Mouse (Mus musculus): ENCODE measurements around the gene Kcnh1.

Gene Kcnh1

DNA sequence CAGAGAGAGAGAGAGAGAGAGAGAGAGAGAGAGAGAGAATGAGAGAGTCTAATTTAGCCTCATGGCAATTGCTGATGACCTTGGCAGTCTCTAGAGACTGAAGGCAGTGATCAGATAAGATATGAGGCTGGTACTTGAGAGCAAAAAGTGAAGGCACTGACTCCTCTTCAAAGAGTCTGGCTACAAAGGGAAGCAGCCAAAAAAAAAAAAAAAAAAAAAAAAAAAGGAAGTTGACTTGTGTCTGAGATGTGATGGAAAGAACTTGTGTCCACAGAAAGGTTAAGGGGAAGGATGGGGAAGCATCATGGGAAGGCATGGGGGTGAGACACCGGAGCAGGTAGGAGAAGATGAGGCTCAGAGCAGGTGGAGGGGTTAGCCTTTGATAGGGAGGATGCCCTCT is 75.1 kb downstream of the Kcnh1 start:
- in situ Hi-C loops (cut with MboI, MseI), result no loop called here

DNA sequence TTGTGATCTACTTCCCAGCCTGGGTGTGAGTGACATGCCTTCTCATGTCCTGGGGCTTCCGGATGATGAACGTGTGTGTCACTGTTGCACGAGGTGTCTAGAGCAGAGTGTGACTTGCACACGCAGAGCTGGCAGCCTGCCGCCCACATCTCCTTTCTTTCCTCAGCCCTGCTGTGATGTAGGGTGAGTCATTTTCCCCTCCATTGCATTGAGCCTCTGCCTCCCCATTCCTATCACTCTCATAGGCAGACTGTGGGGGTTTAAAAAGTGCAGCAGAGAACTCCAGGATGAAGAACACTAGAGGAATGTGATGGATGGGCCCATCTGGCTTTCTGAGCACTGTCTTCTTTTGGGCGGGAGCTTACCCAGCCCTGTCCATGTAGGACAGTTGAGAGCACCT is 76.4 kb downstream of the Kcnh1 start:
- in situ Hi-C loops (cut with MboI, MseI), result no loop called here

DNA sequence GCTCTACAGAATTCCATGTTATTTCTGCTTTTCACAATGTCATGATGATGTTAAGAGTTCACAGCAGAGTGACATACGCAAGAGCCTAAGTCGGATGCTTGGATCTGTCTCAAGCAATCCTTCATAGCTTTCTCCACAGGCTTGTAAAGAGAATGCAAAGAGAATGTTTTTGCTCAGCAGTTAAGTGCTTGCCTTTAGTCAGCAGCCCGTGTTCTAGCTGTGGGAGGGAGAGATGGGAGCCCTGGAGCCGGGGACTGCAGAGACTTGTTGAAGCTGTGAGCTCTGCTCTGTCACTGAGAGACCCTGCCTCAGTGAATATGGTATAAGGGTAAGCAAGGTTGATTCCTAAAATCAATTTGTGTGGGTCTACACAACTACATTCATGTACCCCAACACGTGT is 78.3 kb downstream of the Kcnh1 start:
- in situ Hi-C loops (cut with MboI, MseI), result no loop called here

DNA sequence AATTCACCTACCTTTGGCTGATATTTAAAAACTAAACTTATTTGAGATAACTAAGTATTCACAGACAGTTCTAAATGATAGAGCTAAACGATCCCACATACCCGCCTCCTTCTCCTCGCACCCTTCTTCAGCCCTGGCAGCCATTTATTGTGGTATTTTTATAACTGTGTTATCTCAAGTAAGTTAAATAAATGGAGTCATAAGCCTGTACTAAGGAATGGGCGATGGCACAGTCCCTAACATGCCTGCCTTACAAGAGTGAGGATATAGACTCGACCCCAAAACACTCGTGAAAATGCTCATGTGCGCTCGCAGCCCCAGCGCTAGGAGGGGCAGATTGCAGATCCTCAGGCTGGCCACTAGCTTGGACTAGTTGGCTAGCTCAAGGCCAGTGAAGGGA is 79.3 kb downstream of the Kcnh1 start:
- in situ Hi-C loops (cut with MboI, MseI), result no loop called here

DNA sequence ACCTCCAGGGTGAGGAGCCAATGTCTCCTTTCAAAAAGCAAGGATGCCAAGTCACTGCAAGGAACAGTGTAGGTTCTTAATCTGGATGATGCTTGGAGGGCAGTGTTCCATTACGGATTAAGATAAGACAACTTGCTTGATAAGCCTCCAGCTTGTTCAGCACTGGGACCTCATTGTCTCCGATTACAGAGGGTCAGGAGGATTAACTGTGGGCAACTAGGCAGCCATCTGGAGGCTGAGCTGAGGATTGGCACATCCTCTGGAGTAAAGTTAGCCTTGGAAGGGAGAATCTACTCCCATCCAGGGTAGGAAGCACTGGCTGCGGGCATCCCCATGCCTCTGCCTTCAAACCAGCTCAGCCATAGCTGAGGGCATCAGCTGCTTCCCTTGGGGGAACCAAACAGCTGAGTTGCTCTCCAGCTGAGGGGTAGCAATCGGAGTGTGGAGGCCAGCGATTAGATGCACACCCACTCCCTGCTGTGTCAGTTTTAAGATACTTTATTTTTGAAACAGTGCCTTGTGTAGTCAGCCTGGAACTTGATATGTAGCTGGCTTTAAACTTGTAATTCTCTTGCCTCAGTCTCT is 87.3 kb downstream of the Kcnh1 start:
- in situ Hi-C loops (cut with MboI, MseI), result no loop called here

DNA sequence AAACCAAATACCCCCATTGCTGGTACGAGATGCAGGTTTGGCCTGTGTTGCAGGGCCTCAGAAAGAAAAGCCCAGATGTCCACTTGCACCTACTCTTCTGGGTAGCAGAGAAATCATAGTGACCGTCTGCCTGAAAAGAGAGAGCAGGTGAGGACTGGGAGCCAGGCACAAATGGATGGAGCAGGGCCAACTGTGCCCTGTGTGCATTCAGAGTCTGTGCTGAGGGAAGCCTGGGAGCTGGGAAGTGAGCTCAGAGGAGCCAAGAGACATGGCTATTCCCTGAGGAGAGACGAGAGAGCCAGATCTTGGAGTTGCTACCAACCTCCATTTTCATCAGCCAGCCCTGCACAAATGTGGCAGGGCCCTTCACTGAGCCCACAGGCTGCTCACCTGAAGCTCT is 93.8 kb downstream of the Kcnh1 start:
- in situ Hi-C loops (cut with MboI, MseI), result no loop called here

DNA sequence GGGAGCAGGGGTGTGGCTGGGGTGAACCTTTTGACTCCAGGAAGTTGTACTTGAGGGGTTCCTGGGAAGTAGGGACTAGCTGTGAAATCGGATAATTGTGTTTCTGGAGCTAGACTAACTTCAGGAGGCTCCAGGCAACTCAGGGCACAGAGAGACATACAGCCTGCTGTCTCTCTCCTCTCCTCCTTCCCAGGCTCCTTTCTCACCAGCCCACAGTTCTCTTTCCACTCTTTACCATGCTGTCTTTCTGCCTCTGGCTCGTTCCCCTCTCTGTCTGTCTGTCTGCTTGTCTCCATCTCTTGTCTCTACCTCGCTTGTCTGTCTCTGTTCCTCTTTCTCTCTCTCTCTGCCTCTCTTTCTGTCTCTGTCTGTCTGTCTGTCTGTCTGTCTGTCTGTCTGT is 94.4 kb downstream of the Kcnh1 start:
- in situ Hi-C loops (cut with MboI, MseI), result no loop called here

DNA sequence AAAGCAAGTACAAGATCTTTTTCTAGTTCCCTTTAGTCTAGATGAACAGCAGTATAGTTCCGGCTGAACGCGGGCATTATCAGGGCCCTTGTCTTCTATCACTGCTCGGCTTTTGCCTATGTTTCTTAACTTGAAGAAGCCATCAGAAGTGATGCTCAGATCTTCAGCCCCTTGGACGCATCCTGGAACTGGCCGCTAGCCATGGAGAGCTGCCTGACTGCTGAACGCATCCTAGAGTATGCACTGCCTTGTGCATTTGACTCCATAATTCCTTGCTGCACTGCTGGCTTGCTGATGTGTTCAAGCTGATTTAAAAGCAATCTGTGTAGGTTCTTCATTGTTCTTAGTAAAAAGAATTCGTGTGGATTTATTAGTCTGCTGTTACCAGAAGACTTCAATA is 97.9 kb downstream of the Kcnh1 start:
- in situ Hi-C loops (cut with MboI, MseI), result no loop called here

DNA sequence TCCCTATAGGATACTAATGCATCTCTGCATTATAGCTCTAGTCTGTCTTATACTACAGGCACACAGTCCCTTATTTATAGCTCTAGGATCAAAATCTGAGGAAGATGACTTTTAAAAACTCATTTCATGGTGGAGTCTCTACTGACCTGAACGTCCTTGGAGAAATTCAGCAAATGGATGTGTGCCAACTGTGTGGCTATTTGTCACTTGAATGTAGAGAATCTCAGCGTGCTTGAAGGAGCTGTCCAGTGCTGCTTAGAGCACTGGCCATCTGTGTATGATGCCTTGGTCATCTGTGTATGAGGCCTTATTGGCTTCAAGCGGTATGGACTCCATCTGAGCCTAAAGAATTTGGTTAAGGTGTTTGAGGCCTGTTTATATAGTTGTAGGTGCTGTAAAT is 100.7 kb downstream of the Kcnh1 start:
- in situ Hi-C loops (cut with MboI, MseI), result no loop called here

DNA sequence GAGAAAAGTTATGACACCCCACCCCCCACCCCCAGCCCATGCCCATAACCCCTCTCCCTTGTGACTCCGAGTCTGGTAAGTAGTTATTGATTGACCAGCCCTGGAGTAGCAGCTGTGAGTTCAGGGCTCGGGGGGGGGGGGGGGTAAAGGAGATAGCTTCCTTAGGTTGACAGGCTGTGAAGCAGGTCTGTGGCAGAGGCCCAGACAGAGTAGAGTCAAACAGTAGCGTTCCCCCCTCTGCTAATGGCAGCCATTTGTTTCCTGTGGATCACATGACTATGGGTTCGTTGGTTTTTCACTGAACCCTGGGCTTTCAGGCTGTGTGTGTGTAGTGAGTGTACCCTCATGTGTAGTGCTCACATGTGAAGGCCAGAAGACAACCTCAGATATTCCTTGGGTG is 102.8 kb downstream of the Kcnh1 start:
- in situ Hi-C loops (cut with MboI, MseI), result no loop called here

DNA sequence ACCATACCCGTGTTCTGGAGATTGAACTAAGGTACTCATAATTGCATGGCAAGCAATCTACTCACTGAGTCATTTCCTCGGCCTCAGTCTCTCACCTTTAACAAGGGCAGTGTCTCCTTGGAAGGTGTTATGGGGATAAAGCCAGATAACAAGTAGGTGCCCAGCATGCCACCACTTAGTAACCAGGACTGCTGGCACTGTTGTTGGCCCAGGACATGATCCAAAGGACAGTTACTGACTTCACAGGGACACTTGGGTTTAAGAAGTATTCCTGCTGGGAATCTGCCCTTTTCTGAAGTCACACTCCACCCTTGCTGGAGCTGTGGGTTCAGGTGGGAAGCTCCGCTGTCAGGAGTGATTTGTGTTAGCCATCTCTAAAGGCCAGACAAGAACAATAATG is 103.3 kb downstream of the Kcnh1 start:
- in situ Hi-C loops (cut with MboI, MseI), result no loop called here

DNA sequence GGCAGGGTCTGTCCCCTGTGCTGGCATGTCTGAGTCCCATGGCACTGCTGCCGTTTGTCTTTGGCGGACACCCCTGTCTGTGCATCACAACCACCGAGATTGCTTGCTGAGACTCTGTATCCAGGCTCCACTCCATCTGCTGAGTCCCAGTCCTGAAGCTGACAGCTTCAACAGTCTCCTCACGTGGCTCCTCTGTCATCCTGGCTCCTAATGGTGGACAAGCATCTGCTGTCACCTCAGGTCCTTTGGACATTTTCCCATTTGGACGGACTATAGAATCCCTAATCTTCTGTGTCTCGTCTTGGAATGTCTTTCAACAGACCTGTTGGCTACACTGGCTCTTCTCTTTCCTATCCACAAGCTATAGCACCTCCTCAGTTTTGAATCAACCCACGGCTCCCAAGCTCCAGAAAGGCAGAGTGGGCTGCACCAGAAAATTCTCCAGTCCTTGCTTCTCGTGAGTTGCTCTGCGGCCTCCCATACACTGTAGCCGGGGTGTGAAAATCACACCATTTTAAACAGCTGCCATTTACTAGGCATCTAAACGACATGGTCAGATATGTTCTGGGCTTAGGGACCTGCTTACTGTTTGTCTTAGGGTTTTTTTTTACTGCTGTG is 104.8 kb downstream of the Kcnh1 start:
- in situ Hi-C loops (cut with MboI, MseI), result no loop called here

DNA sequence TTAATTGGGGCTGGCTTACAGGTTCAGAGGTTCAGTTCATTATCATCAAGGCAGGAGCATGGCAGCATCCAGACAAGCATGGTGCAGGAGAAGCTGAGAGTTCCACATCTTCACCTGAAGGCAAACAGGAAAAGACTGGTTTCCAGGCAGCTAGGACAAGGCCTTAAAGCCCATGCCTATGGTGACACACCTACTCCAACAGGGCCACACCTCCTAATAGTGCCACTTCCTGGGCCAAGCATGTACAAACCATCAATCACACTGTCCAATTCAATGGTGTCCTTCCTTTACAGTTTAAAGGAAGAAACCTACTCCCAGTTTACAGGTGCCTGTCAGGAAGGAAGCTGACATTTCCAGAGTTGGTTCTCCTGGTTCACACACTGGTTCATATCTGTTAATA is 105.3 kb downstream of the Kcnh1 start:
- in situ Hi-C loops (cut with MboI, MseI), result no loop called here

DNA sequence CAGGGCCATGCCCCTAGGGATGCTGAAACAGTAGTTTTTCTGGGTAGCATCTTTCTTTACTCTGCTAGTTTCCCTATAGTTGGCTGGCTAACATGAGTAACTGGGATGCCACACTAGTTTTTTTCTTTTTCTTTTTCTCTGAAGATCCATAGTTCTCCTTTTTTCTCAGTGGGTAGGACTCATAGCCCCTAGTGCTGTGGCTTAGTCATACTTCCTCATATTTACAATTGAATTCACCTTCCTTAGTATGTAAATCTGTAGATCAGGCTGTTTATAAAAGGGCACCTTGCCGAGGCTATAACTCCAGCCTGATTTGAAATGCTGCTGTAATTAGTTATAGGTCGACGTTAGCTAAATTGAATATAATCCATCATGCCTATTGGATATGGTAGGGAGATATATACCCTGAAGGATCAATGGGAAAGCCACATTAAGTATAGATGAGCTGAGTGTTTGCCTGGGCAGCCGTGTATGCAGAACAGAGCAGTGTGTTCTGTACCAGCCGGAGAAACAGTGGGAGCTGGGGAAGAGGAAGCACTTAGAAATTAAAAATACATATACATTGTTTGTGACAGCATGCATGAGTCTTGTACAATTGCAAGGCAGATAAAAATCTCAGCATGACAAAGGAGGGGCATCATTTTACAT is 107.0 kb downstream of the Kcnh1 start:
- in situ Hi-C loops (cut with MboI, MseI), result no loop called here

DNA sequence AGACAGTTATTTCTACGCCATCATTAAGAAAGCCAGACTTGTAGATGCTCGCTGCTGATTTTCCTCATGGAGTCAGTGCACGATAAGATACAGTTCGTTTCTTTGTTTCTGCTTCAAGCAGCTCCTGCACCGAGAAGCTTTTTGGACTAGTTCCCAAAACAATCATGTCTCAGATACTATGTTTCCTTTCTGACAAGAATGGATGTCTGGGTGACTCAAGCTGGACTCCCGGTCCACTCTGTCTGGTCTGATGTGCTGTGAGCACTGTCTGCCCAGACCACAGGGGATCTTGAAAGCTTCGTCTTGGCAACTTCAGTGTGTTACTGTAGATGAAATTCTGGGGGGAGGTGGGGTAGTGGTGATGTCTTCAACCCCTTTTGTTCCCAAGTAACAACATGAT is 109.8 kb downstream of the Kcnh1 start:
- in situ Hi-C loops (cut with MboI, MseI), result no loop called here

DNA sequence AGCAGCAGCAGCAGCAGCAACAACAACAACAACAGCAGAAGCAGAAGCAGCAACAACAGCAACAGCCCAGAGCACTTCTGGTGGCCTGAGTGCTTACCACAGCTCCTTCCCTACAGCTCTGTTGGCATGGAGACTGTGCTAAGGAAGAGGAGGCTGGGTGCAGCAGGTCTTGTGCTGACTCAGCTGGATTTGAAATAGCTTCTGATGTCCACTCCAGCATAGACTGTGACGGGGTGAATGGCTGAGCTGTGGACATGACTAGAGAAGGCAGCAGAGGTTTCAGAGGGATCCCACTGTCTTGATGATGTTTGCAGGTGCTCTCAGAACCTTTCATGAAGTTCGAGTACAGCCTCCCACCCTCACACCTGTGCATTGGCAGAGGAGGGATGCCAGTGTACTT is 113.0 kb downstream of the Kcnh1 start:
- in situ Hi-C loops (cut with MboI, MseI), result no loop called here

DNA sequence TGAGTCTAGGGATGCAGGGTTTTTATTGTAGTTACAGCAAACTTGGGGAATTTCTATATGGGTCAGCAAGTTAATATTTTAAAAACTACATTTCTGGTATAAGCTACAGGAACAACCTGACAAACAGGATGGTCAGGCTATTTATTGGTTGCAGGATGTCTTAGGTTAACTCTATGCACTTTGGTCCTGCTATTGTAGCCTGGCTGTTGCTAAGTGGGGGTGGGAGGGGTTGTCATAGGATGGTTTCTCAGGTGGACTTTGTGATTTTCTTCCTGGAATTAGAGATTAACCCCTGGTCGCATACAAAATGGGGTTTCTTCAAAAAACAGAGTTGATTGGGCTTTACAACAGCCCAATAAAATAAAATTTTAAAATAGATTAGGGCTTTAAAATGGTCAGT is 114.6 kb downstream of the Kcnh1 start:
- in situ Hi-C loops (cut with MboI, MseI), result no loop called here

DNA sequence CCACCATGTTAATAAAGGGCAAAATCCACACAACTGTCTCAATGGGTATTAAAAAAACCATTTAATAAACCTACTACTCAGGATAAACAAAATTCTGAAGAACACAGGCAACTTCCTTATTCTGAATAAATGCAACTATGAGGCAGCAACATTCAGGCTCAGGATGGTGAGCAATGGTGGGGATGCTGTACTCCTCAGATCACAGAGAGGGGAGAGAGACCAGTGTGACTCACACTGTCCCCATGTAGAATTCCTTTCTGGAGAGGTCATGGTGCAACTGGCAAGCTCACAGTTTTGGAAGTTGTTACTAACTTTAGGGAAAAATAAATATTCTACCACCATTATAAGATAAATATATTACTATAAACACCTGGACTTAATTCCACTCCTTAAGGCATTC is 116.5 kb downstream of the Kcnh1 start:
- in situ Hi-C loops (cut with MboI, MseI), result no loop called here

DNA sequence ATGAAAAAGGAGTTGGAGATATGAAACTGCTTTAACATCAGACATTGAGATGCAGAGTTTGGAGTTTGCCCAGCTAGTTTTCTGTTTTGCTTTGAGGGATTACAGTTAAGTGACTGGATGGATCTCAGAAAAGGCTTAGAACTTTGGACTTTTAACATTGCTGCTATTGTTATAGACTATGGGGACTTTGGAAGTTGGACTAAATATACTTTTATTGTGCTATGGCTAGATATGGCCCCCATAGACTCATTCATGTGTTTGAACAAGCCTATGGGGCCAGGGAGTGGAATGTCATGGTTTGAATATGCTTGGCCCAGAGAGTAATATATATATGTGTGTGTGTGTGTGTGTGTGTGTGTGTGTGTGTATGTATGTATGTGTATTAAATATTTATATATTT is 120.7 kb downstream of the Kcnh1 start:
- in situ Hi-C loops (cut with MboI, MseI), result no loop called here

DNA sequence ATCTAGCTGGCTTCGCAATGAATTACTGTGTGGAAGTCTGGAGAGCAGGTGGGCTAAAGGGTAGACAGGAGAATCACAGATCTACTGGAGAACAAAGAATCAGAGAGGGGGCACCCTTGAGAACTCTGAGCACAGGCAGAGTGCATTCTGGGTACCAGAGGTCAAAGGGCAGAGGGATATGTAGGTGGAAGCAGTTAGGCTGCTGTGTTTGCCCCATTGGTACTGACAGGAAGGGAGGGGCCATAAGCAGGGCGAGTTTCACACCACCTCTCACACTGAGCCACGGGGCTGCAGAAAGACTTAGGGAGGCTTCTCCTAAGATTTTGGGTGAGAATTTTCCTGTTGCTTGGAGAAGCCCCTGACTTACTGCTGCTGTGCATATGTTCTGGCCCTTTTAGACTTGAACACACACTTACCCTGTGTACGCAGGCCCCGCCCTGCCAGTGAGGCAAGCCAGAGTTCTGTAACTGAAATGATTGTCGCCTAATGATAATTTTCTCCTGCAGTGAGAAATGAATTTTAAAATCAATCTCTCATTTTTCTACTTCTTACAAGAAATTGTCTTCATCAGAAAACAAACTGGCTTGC is 121.4 kb downstream of the Kcnh1 start:
- in situ Hi-C loops (cut with MboI, MseI), result no loop called here

DNA sequence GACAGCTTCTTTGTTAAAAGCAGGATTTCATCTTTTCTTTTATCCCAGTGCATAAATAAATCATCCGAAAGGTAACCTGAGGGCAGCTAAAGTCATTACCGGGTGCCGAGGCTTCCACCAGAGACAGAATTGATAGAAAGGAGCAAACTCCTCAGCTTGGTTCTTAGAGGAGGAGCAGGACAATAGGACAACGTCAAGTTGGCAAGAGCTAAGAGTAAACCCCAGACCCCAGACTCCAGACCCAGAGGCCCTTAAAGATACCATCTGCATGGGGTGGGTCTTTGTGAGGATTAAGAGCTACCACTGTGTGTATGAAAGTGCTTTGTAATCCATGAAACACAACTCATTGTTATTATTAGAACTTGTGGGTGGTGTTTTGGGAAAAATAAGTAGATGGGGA is 121.9 kb downstream of the Kcnh1 start:
- in situ Hi-C loops (cut with MboI, MseI), result no loop called here

DNA sequence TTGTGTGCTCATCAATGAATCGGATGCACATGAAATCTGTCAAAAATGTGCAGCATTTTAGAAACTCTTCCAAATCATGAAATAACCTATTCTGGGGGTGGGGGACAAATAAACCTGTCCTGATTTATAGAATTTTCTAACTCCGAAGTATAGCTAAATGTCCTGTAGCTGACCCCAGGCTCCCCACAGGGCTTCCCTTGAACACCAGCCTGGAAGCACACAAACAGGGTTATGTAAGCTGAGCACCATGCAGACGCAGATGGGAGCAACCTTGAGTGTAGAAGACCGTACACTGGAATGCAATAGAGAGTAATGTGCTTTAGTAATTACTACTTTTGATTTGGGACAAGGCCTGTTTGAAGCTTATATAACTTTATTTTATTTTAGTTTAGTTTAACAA is 122.4 kb downstream of the Kcnh1 start:
- in situ Hi-C loops (cut with MboI, MseI), result no loop called here

DNA sequence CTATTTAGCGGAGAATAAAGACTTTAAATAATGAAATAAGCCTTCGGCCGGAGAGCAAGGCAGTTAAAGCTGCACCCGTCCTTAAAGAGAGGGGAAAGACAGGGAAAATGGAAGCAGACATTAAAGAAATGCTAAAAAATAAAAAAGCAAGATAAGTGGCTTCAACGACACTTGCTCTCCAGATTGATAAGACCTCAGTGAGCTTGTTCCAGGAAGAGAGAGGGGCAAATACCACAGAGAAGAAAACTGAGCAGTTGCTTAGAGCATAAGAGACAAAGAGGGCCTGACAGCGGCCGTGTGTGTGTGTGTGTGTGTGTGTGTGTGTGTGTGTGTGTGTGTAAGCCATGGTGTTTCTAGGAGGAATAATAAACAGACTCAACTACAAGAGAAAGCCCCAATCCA is 123.0 kb downstream of the Kcnh1 start:
- in situ Hi-C loops (cut with MboI, MseI), result no loop called here
